Mouse (Mus musculus) testis, postnatal 14 days (tissue): ENCODE measurements around the gene Snx8.

Experiments used
- DNase-seq: peaks from one replicate; pipeline ENCODE4 v3.0.0; 2021; ENCODE audit warnings: low spot score

Gene Snx8

GRCm38 (mm10) chr5:140342880-140343279 is 46.2 kb downstream of the Snx8 start:
- DNase-seq: no peak

- DNase-seq: no peak
Measured at GRCm38 (mm10) chr5:140339836-140340235, 49.2 kb downstream of the Snx8 start.

GRCm38 (mm10) chr5:140338779-140339178 is 50.3 kb downstream of the Snx8 start:
- DNase-seq: no peak

GRCm38 (mm10) chr5:140336680-140337079 is 52.4 kb downstream of the Snx8 start:
- DNase-seq: no peak

- DNase-seq: no peak
Measured at GRCm38 (mm10) chr5:140333631-140334030, 55.4 kb downstream of the Snx8 start.

GRCm38 (mm10) chr5:140332519-140332918 is 56.5 kb downstream of the Snx8 start:
- DNase-seq: no peak

GRCm38 (mm10) chr5:140331615-140332512 is 57.2 kb downstream of the Snx8 start, which contains the start of gene Mrm2:
Mrm2 (minus strand) TSS chr5:140331898.
- peak; percentile 79 for DNase-seq

- DNase-seq: peak; percentile 76
Measured at GRCm38 (mm10) chr5:140324058-140324457, 65.0 kb downstream of the Snx8 start.

- DNase-seq: no peak
Measured at GRCm38 (mm10) chr5:140321756-140322575, 67.1 kb downstream of the Snx8 start.

GRCm38 (mm10) chr5:140321042-140321755 is 67.9 kb downstream of the Snx8 start, which contains the start of the genes Mad1l1 and Nudt1:
Mad1l1 (minus strand) TSS chr5:140321552.
Nudt1 (plus strand) TSS chr5:140321656.
- peak; percentile 94 for DNase-seq

- DNase-seq: no peak
Measured at GRCm38 (mm10) chr5:140316716-140317115, 72.3 kb downstream of the Snx8 start.

GRCm38 (mm10) chr5:140307602-140308001 is 81.5 kb downstream of the Snx8 start:
- DNase-seq: no peak

GRCm38 (mm10) chr5:140306016-140306415 is 83.0 kb downstream of the Snx8 start:
- no peak for DNase-seq

- DNase-seq: no peak
Measured at GRCm38 (mm10) chr5:140298291-140298690, 90.8 kb downstream of the Snx8 start.

GRCm38 (mm10) chr5:140292152-140292551 is 96.9 kb downstream of the Snx8 start:
- no peak for DNase-seq
